Mouse (Mus musculus) heart, postnatal 25 days (tissue): ENCODE results near the gene Plekhg1. TPM values are rescaled to one million over a fixed set of nuclear protein-coding genes. Genes with fewer than 3 reads are reported as not detected.

ENCODE experiments used
- DNase-seq: peaks from one replicate; pipeline ENCODE4 v3.0.0; 2022; ENCODE audit warnings: low spot score
- intact Hi-C: fragments of 180-260 bp; cut with DNase I; formaldehyde crosslinking; loops from one replicate; pipeline ENCODE4 v1.15.1; 2025
- total RNA-seq, 2 experiments: library from RNA; stranded (reverse); gene quantifications; 2 replicates each; pipeline ENCODE4 v1.2.3; 2021

Plekhg1 gene
- total RNA-seq, 2 experiments from 2014 or later, result 9.0 to 9.6 TPM

- no peak for DNase-seq
- intact Hi-C loops, result loop anchor here (1.0 to 5.0 kb wide), 7 partner anchors 22 to 202 kb away; no protein-coding TSS in a partner anchor
Measured at GRCm38 (mm10) chr10:3740504-3741388, 582 bp downstream of the Plekhg1 start.

DNA sequence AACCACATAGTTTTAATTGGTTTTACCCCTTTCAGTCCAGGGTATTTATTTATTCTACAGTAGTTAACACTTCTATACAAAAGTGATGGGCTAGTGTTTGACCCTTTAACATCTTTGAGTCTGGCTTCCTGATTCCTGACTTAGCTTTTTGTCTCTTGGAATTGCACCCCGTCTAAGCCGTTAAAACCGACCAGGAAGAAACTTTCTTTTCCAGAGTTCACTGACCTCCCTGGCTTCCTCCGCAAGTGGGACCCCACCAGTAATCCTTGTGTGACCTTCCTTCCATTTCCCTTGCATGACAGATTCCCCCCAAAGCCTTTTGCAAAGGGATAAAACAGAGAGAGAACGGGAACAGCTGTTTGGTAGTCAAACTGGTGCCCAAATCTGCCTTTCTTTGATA is 1.6 kb downstream of the Plekhg1 start:
- DNase-seq, result no peak
- intact Hi-C loops, result loop anchor here (2.0 to 5.0 kb wide), 6 partner anchors 43 to 201 kb away; no protein-coding TSS in a partner anchor

DNA sequence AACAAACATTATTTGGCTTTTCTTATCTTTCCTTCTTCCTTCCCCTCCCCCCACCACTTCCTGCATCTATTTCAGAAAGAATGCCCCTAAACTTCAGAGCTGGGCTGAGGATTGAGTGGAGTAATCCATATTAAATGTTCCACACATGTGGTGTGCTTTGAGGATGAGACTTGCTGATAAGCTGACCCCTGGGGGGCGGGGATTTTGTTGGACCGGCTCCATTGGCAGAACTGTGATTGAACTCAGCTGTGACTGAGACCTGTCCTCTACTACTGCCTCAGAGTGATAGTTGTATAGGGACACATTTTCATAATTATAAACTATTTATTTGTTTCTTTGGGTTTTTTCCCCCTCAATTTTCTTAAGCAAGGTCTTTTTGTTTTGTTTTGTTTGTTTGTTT is 2.9 kb downstream of the Plekhg1 start:
- no peak for DNase-seq
- intact Hi-C loops, result loop anchor here (5.0 kb wide), 3 partner anchors 46 to 111 kb away; no protein-coding TSS in a partner anchor

DNA sequence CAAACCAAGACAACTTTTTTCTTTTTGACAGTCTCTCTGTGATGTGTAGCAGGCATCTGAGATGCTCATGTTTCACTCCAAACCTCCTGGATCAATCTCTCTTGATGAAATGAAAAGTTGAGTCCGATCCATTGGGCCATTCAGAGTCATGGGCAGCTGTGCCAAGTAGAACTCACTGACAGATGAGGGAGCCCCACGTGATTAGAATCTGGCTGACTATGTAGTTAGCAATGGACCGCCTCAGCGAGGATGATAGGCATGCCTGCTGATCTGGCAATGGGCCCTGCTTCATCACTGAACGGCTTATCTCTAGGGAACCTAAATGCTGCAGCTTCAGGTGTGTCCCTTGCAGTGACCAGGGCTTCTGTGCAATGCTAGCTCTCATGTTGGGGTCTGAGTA is 3.7 kb downstream of the Plekhg1 start:
- DNase-seq, result no peak
- intact Hi-C loops, result loop anchor here (5.0 kb wide), 3 partner anchors 47 to 112 kb away; no protein-coding TSS in a partner anchor

DNA sequence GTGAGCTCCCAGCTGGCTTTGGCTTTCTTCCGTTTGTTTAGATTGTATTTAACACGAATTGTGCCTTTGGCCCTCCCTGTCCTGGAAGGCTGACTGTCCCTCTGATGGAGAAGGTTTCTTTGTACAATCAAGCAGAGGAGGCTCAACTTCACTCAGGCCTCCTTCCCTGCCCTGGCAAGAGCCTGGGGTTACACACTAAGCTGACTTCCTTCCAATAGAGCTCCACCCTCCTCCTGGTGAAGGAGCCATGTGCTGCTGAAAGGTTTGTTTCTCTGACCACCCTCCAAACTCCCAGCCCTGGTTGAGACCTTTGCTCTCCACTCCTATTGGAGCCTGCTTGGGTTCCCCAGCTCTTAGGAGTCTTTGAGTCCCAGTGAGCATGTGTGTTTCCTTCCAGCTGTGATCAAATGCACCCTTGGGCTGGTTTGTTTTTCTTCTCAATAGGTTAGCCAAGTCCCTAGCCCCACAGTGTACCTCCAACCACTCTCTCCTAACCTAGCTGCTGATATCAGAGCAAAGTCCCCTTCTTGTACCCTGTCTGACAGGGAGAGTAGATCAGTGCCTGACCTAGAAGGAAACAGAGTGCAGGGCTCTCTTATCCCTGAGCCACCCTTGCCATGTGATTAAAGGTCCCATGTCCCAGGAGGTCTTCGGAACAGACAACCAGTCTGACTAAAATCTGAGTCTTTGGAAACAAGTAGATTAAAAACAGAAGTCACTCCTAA is 6.8 kb downstream of the Plekhg1 start:
- intact Hi-C loops, result no loop called here
- no peak for DNase-seq

DNA sequence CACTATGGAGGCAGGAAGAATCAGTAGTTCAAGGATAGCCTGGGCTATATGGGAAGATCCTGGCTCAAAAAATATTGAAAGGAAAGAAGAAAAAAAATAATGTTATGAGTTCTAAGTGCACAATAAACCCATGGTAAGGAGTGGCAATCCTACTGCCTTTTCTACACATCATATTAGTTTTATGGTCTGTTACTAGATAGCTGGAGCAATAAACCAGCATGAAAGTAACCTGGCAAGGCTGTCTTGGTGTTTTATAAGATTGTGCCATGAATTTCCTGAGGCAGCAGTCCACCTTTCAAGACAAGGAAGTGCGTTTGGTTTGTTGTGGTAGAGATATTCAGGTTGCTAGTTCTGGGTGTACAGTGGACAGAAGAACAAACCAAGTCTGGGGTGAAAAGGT is 9.4 kb downstream of the Plekhg1 start:
- intact Hi-C loops, result no loop called here
- DNase-seq, result no peak

DNA sequence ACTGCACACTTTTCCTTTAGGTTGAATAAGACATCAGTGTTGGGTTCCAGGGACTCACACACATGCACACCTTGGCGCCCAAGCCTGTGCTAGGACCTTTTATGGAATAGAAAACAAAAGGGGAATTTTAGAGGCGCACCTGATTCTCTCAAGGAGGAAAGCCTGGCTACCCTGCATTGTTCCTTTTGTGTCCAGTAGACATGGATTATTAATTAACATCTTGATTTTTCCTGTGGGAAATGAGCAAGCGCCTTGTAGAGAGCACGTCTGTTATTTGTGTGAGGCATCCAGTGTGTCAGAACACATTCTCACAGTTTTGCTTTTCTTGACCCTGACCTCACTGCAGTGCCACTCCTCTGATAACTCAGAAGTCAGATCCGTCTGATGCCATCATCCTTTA is 21.8 kb downstream of the Plekhg1 start:
- intact Hi-C loops, result loop anchor here (2.0 to 5.0 kb wide), 2 partner anchors 23 to 170 kb away; no protein-coding TSS in a partner anchor
- DNase-seq, result no peak

DNA sequence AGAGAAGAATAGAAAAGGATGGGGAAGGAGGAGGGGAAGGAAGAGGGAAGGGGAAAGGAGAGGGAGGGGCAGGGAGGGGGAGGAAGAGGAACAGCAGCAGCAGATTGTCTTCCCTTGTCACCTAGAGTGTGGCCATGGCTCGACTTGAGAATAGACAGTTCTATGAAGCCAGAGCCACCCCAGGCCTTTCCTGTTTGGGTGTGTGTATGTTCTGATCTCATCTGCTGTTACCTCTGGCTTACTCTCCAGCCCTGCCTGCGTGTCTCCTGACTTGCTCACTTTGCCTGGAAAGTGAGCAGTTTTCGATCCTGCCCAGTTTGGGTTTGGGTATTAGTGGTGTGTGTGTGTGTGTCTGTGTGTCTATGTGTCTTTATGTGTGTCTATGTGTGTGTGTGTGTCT is 23.0 kb downstream of the Plekhg1 start:
- intact Hi-C loops, result loop anchor here (2.0 to 5.0 kb wide), 2 partner anchors 22 to 171 kb away; no protein-coding TSS in a partner anchor
- no peak for DNase-seq

GRCm38 (mm10) chr10:3769131-3769530 is 29.0 kb downstream of the Plekhg1 start:
- DNase-seq, result no peak
- intact Hi-C loops, result no loop called here

DNA sequence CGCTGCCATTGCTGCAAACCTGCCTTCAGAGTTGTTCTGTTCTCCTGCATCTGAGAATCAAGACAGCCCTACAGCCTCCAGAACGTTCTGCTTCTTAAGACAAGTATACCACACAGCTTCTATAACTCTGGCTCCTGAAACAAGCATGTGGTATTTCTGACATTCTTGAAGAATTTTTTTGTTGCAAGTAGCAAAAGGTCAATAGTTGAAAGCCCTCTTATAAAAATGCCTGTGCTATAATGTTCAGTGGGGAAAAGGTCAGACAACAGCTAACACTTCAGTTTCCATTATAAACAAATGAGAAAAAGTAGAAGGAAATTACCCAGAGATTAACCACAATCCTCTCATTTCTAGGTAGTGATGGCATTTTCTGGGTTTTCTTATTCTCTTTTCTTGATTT is 34.2 kb downstream of the Plekhg1 start:
- DNase-seq, result no peak
- intact Hi-C loops, result no loop called here

- intact Hi-C loops, result no loop called here
- DNase-seq, result no peak
Measured at GRCm38 (mm10) chr10:3776761-3777160, 36.6 kb downstream of the Plekhg1 start.

DNA sequence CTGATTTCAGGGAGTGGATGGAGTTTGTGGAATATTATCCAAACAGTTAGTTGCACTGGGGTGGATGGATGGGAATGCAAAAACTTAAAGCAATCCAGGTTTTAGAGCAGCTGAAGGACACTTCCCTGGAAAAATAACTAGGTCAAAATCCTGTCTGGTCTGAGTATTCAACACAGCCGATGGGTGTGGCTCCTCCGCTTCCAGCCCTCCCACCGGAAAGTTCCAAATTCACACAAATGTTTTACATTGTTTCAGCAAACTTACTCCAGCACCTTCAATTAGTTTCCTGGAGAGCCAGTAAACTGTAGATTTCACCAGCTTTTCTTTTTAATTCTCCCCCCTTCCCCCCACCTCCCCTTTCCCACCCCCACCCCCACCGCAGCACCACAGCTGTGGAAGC is 45.2 kb downstream of the Plekhg1 start:
- intact Hi-C loops, result loop anchor here (2.0 kb wide), 2 partner anchors 23 to 45 kb away; partner anchors contain the start of gene Plekhg1
- DNase-seq, result no peak

DNA sequence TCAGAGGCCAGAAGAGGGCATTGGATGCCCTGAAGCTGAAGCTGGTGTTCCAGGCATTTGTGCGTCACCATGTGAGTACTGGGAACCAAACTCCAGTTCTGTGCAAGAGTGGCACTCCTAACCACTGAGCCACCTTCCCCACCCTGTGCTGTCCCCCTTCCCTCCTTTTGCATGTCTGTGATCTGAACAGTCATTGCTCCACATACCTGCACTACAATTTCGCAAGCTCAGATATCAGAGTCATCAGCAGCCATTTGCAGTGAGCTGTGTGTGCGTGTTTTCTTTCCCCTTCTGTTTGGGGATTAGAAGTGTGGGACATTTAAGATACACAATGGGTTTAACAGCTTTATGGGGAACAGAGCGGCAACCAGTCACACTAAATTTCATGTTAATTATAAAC is 46.4 kb downstream of the Plekhg1 start:
- intact Hi-C loops, result no loop called here
- DNase-seq, result no peak

DNA sequence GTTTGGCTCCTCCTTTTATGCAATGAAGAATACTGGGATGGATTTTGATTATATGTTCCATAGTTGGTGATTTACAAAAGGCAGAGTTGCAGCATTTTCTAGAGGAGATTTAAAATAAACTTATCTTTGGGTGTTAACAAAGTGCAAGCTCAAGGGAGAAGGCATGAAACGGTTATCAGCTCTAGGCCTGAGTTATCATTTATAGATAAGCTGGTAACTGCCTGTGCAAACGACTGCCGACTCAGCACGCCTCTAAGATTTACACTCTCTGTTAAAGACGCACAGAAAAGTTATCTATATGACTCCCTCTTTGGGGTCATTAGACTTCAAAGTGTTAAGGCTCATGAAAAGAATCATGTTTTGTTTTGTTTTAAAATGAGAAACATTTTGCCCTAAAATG is 46.8 kb downstream of the Plekhg1 start:
- DNase-seq, result no peak
- intact Hi-C loops, result no loop called here

GRCm38 (mm10) chr10:3793825-3794224 is 53.7 kb downstream of the Plekhg1 start:
- intact Hi-C loops, result no loop called here

DNA sequence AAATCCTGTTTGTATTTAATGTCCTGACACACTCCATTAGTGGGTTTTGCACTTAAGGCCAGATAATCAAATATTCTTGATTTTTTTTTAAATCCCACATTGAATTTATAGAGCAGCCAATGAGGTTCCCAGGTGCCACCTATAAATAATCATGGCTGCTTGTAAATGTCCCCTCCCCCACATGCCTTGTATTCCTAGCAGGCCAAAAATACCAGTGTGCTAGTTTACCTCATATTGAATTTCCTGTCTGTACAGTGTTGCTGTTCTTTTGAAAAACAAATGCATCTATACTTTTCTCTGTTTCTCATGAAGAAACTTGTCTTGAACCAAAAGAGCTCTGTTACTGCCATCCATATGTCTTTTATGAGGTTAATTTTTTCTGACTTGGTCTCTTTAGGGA is 59.3 kb downstream of the Plekhg1 start:
- intact Hi-C loops, result no loop called here
- DNase-seq, result no peak

More at GRCm38 (mm10) chr10:3793825-3794224, 53.7 kb downstream of the Plekhg1 start:
- no peak for DNase-seq

DNA sequence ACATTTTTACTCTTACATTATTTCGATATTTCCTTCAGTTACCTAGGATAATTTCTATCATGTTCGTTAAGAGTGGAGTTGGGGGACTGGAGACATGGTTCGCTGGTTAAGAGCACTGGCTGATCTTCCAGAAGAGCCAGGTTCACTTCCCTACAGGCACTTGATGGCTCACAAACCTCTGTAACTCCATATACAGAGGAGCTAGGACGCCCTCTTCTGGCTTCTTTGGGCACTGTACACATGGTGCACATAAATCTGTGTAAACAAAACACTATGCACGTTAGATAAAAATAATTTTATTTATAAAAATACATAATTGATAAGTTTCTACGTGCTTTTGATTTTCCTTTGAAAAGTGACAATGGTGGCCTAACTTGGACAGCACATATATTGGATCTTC is 61.1 kb downstream of the Plekhg1 start:
- no peak for DNase-seq
- intact Hi-C loops, result loop anchor here (5.0 kb wide), 2 partner anchors 59 to 229 kb away; partner anchors contain the start of gene Plekhg1

DNA sequence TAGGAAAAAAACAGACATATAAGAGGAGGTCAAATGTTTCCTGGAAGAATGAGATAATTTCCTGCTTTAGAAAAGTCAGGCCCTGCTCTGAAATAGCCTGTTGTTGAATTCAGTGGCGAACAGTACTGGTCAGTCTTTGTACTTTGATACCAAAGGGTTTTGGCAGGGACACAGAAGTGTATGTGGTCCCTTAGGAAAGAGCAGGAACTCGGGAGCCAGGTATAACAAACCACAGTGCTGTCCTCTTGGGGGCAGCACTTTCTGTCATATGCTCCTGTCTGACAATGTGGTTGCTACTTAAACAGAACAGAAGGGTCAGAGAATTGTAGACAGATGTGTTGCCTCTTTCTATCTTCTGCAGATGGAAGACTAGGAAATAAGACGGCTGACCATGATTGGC is 65.2 kb downstream of the Plekhg1 start:
- intact Hi-C loops, result loop anchor here (5.0 kb wide), 1 partner anchor 42 kb away; no protein-coding TSS in a partner anchor
- no peak for DNase-seq

- DNase-seq, result no peak
- intact Hi-C loops, result loop anchor here (2.0 to 5.0 kb wide), 2 partner anchors 39 to 133 kb away; no protein-coding TSS in a partner anchor
Measured at GRCm38 (mm10) chr10:3807980-3808379, 67.8 kb downstream of the Plekhg1 start.
